Mouse (Mus musculus) CH12F3 (cell line): ENCODE results near the gene Dido1.
"Not testable (repeated sequence)": the region's sequence is repeated elsewhere in the genome, so short reads cannot be mapped to it uniquely, and the experiment has no call there.

Source experiments
- in situ Hi-C: fragments of 300-500 bp; cut with MboI; formaldehyde crosslinking; loops from 2 replicates; pipeline ENCODE4 v1.14.3; 2020; ENCODE audit warnings: low sequenced_read_pairs

Gene Dido1

GRCm38 (mm10) chr2:180724585-180725413, 15.0 kb upstream of the Dido1 start, which contains the start of gene Slc17a9:
TSS of gene Slc17a9 (plus strand) at chr2:180725263.
- in situ Hi-C loops = no loop called here

- in situ Hi-C loops = no loop called here
Measured at GRCm38 (mm10) chr2:180723865-180724264, 14.1 kb upstream of the Dido1 start.

- in situ Hi-C loops = not testable (repeated sequence)
Measured at GRCm38 (mm10) chr2:180722748-180723147, 12.9 kb upstream of the Dido1 start.

- in situ Hi-C loops = no loop called here
Measured at GRCm38 (mm10) chr2:180712037-180712689, 2.4 kb upstream of the Dido1 start.

GRCm38 (mm10) chr2:180711527-180711926, 1.7 kb upstream of the Dido1 start:
- in situ Hi-C loops = no loop called here

DNA sequence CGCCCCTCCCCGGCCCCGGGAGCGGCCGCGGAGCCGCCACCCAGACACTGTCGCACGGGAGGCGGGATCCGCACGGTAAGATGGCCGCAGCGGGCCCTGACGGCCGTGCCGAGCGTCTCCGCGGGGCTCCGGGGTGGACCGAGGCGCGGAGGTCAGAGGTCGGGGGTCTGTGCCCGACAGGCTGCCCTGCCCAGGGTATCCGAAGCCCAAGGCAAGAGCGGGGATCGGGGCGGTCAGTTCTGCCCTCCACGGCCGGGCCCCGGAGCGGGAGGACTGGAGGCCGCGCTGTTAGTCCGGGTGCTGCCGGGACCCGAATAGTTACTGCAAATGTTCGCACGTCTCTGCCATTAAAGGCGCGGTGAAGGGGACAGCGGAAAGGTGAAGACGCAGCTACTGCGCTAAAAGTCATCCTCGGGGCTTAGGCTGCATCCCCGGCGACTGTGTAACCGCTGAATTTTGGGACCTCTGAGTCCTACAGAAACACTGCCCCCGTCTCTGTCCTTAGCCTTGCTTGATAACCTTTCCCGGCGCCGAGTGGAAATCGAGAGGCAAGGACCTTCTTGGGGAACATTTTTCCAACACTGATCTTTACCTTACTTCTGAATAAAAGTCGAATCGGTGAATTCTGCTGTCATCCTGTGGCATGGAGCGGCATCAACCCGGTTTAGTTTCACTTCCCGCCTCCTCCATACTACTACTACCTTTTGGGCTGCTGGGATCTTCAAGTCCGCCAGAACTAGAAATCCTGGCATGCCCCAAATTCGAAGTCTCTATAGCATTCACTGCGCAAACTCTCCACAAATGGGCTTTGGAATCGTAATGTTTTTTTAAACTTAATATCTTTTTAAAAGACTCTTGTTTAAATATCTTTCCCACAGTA, 717 bp upstream of the Dido1 start:
- in situ Hi-C loops = no loop called here

- in situ Hi-C loops = no loop called here
Measured at GRCm38 (mm10) chr2:180709023-180709922, 526 bp downstream of the Dido1 start.

DNA sequence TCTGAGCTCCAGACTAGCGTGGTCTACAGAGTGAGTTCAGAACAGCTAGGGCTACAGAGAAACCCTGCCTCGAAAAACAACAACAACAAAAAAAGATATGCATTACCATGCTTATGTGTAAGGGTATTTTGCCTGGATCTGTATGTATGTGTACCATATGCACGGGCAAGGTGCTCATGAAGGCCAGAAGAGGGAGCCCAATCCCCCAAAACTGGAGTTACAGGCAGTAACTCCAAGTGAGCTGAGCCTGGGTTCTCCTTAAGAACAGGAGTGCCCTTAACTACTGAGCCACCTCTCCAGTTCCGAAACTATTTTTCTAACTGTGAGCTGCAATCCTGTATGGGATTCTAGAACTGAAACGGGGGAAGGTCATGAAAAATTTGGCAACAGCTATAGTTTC, 3.8 kb downstream of the Dido1 start:
- in situ Hi-C loops = no loop called here

DNA sequence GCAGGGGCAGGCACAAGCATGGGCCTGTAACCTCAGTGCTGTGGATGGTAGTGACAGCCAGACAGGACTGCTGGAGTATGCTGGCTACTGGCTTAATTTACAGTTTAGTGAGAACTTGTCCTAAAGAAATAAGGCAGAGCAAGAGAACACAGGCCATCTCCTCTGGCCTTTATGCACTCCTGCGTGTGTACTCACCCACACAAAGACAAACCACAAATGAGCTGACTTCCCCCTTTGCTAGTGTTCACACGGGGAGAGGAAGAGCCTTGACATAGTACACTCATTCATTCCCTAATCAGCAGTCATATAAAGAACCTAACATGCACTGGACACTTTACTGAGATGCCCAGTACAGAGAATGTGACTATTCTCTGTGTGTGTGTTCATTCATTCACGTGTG, 4.7 kb downstream of the Dido1 start:
- in situ Hi-C loops = no loop called here

- in situ Hi-C loops = no loop called here
Measured at GRCm38 (mm10) chr2:180704591-180704990, 5.2 kb downstream of the Dido1 start.

GRCm38 (mm10) chr2:180703645-180704359, 6.0 kb downstream of the Dido1 start:
- in situ Hi-C loops = no loop called here

GRCm38 (mm10) chr2:180703175-180703574, 6.6 kb downstream of the Dido1 start:
- in situ Hi-C loops = no loop called here

DNA sequence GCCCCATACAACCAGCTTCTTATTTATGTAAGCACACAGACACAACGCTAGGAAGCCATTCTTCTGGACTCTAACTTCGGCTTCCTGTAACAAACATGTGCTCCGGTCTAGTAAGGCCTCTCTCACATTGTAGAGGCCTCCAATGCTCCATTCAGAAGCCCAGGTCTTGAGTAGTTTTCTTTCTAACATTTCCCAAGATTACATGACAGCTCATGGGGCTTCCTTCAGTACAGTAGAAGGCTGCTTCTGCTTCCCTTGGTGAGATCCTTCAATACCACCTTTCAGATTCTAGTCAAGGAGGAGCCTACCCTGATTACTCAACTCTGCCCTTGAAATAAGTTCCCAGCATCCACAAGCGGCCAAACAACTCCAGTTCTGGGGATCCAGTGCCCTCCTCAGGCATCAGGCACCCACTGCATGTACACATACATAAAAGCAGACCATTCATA, 7.1 kb downstream of the Dido1 start:
- in situ Hi-C loops = no loop called here

- in situ Hi-C loops = no loop called here
Measured at GRCm38 (mm10) chr2:180701767-180702621, 7.8 kb downstream of the Dido1 start.

DNA sequence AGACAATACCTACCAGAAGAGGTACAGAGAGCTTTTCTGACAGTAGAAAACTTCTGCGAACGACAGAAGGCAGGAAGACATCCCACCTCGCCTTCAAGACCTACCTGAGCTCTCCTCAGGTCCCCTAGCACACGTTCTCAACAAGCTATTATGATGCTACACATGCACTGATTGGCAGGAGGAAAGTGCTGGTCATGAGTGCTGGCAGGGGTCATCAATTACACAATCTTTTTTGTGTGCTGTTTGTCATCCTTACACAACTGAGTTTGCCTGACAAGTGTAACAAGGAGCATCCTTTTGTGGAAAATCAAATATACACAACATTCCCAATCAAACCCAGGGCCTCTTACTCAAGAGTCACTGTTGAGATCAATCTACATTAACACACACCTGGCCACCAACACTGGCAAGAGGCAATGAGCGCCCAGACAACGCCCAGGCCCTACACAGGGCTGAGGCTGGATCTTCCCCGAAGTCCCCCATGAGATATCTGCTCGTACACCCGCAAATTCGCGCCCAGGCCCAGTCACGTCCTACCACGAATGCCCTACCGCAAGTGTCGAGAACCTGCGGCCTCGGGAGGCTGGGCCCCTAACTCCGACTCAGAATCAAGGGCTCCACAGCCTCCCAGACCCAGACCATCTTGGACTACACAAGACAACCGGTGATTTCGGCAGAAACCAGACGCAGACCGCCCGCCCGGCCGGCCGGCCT, 8.6 kb downstream of the Dido1 start:
- in situ Hi-C loops = no loop called here

DNA sequence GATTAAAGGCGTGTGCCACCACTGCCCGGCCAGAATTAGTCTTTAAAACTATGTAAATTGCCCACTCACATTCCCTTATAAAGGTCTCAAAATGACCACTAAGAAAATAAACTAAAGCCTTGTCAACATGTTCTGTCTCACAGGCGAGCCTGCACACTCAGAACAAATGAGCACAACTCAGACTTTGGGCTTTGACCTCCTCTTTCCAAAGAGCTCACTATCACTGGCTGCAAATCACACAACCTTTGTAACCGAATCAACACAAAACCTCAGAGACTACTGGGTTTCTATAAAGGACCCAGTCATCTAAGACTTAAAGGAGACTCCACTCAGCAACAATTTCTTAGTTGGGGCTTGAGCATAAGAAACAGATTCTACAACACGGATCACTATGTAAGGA, 9.3 kb downstream of the Dido1 start:
- in situ Hi-C loops = no loop called here

DNA sequence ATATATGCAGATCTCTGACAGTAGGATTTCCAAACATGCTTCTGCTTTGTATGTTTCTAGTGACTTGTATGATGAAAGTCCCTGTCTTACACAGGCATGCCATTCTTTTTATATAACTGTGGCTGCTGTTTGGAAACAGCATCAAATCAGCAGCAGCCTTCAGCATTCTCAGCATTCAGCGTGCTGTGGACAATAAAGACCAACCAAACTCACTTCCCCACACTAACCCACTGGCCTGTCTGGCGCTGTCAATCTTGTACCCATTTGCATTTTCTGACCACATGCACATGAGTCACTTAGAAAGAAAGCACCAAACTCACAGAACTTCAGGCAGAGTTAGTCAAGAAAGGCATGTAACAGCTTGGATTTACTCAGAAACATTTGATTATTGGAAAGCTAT, 14.6 kb downstream of the Dido1 start:
- in situ Hi-C loops = no loop called here

DNA sequence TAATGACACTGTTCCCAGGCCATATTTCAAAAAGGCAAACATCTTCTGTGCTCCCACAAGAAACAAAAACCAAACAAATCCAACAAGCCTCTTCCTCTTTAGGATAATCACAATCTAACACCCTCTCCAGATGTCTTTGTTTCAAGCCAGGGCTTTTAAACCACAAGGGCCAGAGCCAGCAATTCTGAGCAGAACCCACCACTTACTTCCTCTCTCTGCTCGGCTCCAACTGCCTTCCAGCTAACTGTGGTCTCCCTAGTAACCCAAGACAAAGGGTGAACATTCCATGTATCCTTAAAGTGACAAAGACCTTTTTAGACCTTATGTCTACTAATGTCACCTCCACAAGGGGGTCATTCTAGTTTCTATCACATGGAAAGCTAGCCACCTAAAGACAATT, 17.2 kb downstream of the Dido1 start:
- in situ Hi-C loops = no loop called here
